Mouse (Mus musculus) heart, postnatal 4 days (tissue): Measurements from ENCODE around the gene Mrgpre. TPM values are rescaled to one million over a fixed set of nuclear protein-coding genes. Genes with fewer than 3 reads are reported as not detected.

Source experiments
- DNase-seq: peaks from one replicate; pipeline ENCODE4 v3.0.0; 2021
- total RNA-seq, 2 experiments: library from RNA; stranded (reverse); gene quantifications; 2 replicates each; pipeline ENCODE4 v1.2.3; 2021

The Mrgpre gene
- total RNA-seq, 2 experiments from 2014 or later: 2.3 to 2.4 TPM

- DNase-seq: no peak
These were observed 8.2 kb downstream of the Mrgpre start for GRCm38 (mm10) chr7:143776137-143776536.

GRCm38 (mm10) chr7:143769461-143769860, 14.8 kb downstream of the Mrgpre start:
- no peak for DNase-seq

- no peak for DNase-seq
These were observed 16.0 kb downstream of the Mrgpre start for GRCm38 (mm10) chr7:143768267-143768666.

GRCm38 (mm10) chr7:143766893-143767292, 17.4 kb downstream of the Mrgpre start, which contains the start of gene Mrgprg:
Gene Mrgprg (minus strand): TSS chr7:143766993.
- no peak for DNase-seq

- no peak for DNase-seq
These were observed 19.3 kb downstream of the Mrgpre start for GRCm38 (mm10) chr7:143764876-143765530.

- DNase-seq: no peak
These were observed 20.5 kb downstream of the Mrgpre start for GRCm38 (mm10) chr7:143763794-143764193.

- no peak for DNase-seq
These were observed 25.3 kb downstream of the Mrgpre start for GRCm38 (mm10) chr7:143758956-143759355.

GRCm38 (mm10) chr7:143757696-143758095, 26.6 kb downstream of the Mrgpre start:
- DNase-seq: no peak

- DNase-seq: peak; percentile 73
These were observed 27.3 kb downstream of the Mrgpre start for GRCm38 (mm10) chr7:143757027-143757390.

GRCm38 (mm10) chr7:143756125-143757026, 27.9 kb downstream of the Mrgpre start, which contains the start of gene Osbpl5:
Gene Osbpl5 (minus strand): TSS chr7:143756985.
- no peak for DNase-seq

- no peak for DNase-seq
These were observed 28.8 kb downstream of the Mrgpre start for GRCm38 (mm10) chr7:143755357-143756124.

- peak; percentile 78 for DNase-seq
These were observed 30.1 kb downstream of the Mrgpre start for GRCm38 (mm10) chr7:143753990-143754715.

- no peak for DNase-seq
These were observed 31.7 kb downstream of the Mrgpre start for GRCm38 (mm10) chr7:143752606-143753005.

- DNase-seq: no peak
These were observed 32.2 kb downstream of the Mrgpre start for GRCm38 (mm10) chr7:143752056-143752455.

GRCm38 (mm10) chr7:143751380-143751779, 32.9 kb downstream of the Mrgpre start:
- DNase-seq: no peak

- DNase-seq: no peak
These were observed 35.3 kb downstream of the Mrgpre start for GRCm38 (mm10) chr7:143749045-143749444.

GRCm38 (mm10) chr7:143748041-143748868, 36.0 kb downstream of the Mrgpre start:
- peak; percentile 95 for DNase-seq

- DNase-seq: no peak
These were observed 43.6 kb downstream of the Mrgpre start for GRCm38 (mm10) chr7:143740653-143741052.

GRCm38 (mm10) chr7:143739511-143740461, 44.5 kb downstream of the Mrgpre start:
- DNase-seq: peak; percentile 92

GRCm38 (mm10) chr7:143738601-143739006, 45.7 kb downstream of the Mrgpre start:
- DNase-seq: peak; percentile 56
